9 mouse cellular contexts compared by ENCODE assay signal in genomic region chr1:125430737-125431136, GRCm38 (mm10). TPM values are rescaled to one million over a fixed set of nuclear protein-coding genes. Genes with fewer than 3 reads are reported as not detected.
A peak's percentile ranks its signal among the peaks of the same experiment; 100 is the strongest.
DNase-seq lines count a peak whose midpoint lies in the region; ATAC-seq lines count a peak whose summit lies in the region.
"Had no signal": no experiment of that assay in that cellular context is flagged by ENCODE, and none has a peak within 500 bp of the region (broad histone marks: within the 10 kb centered on the region; RNA-seq: fewer than 3 reads in every experiment).

No protein-coding gene starts in this region.

- H3K27me3 ChIP-seq in liver, embryonic 15.5 days = no peaks in the 10 kb centered on the region

- peak overlapping the region; percentile 34; the same call in 1 of the 2 replicates for H3K27ac ChIP-seq in brown adipose tissue, adult 24 weeks (replicated peaks; ENCODE audit: low read depth, low read length)
- no peak overlapping the region for H3K27ac ChIP-seq in liver, embryonic 15.5 days (replicated peaks)

- no peak overlapping the region for H3K9ac ChIP-seq in liver, embryonic 15.5 days

- no peaks in the 10 kb centered on the region for H3K36me3 ChIP-seq in liver, embryonic 15.5 days (replicated peaks)

- 24% methylated on average over 7 of the region's 7 CpGs for WGBS in liver, embryonic 15.5 days (ENCODE audit: insufficient replicate concordance)

- H3K9me3 ChIP-seq in liver, embryonic 15.5 days (replicated peaks) = no peaks in the 10 kb centered on the region

- peaks cover 21% of the 10 kb centered on the region for H3K4me1 ChIP-seq in brown adipose tissue, adult 24 weeks (ENCODE audit: control insufficient read depth, insufficient read depth, insufficient read length, low read length)
- peaks cover 59% of the 10 kb centered on the region for H3K4me1 ChIP-seq in liver, embryonic 15.5 days (replicated peaks)

- H3K4me2 ChIP-seq in liver, embryonic 15.5 days = peak overlapping the region; percentile 30

- DNase-seq in heart, adult 18-20 months = peak; percentile 25 to 26
- no peak for DNase-seq in heart, adult 8-10 months (ENCODE audit: low spot score)
- DNase-seq in CD4-positive, CD25-positive, alpha-beta regulatory T cell, adult 2 months (ENCODE audit: low read depth, low spot score) = peak; percentile 66
- no peak for DNase-seq in testis, postnatal 14 days (ENCODE audit: low spot score)
- DNase-seq in thymus, postnatal 14 days = no peak
- DNase-seq: kidney, postnatal 36 days had no signal

- no peak for ATAC-seq in liver, embryonic 15.5 days (ENCODE audit: insufficient read depth)
- no peak for ATAC-seq in erythroid progenitor cell, adult 5-6 weeks (replicated peaks; ENCODE audit: low FRiP score, poor library complexity, severe bottlenecking)

- peak overlapping the region; percentile 11; the same call in 1 of the 2 replicates for H3K4me3 ChIP-seq in brown adipose tissue, adult 24 weeks (ENCODE audit: insufficient read depth, low read depth, low read length)
- no peak overlapping the region for H3K4me3 ChIP-seq in liver, embryonic 15.5 days (replicated peaks)

RNA-seq across cellular contexts. Expression of gene Actr3, which starts 4.8 kb away (rescaled TPM):
- total RNA-seq in heart, adult 18-20 months (2021) = 100 to 1,000 TPM; 106 to 107 TPM
- total RNA-seq in heart, adult 8-10 months (2022) = 100 to 1,000 TPM in 2 of 4 experiments, 10 to 100 TPM in 2; 93.7 to 107 (median 101) TPM
- 102 and 107 TPM in 2 replicates for polyA plus RNA-seq in brown adipose tissue, adult 24 weeks (2012; ENCODE audit: insufficient read depth, insufficient read length, missing spikeins)
- 127 and 133 TPM in 2 replicates for polyA plus RNA-seq in liver, embryonic 15.5 days (2015; fragmentation: Nextera tagmentation; extraction: Ambion mirVana)
- 181 and 228 TPM in 2 replicates for total RNA-seq in erythroid progenitor cell, adult 5-6 weeks (2015; ENCODE audit: low replicate concordance)
- total RNA-seq in erythroid progenitor cell, adult 5-6 weeks (2017; ENCODE audit: low replicate concordance) = 229 and 243 TPM in 2 replicates

Comparison
In these comparisons a context has a peak if more than half of its experiments do, and no peak if none do; other contexts are left out.
1. DNase-seq: peak in heart, adult 18-20 months (2 of 2) and CD4-positive, CD25-positive, alpha-beta regulatory T cell, adult 2 months (single experiment); none in heart, adult 8-10 months (single experiment), testis, postnatal 14 days (single experiment) and thymus, postnatal 14 days (single experiment).